Mouse (Mus musculus) embryonic facial prominence, embryonic 14.5 days (tissue): Measurements from ENCODE around the gene Pid1. TPM values are rescaled to one million over a fixed set of nuclear protein-coding genes. Genes with fewer than 3 reads are reported as not detected.

Experiments
- ATAC-seq: fragments of 200-750 bp; cut with Nextera tagmentation; 2 replicates; pipeline ENCODE4 v1.8.0; 2017; ENCODE audit warnings: low read depth, moderate number of reproducible peaks, moderate TSS enrichment
- DNase-seq: peaks from one replicate; pipeline ENCODE4 v3.0.0-alpha.2; 2015; ENCODE audit warnings: low spot score
- H3K27ac ChIP-seq: fragments of 300-500 bp; sonication (generic); replicated peaks from 2 replicates; pipeline ENCODE4 v1.5.1; 2014; ENCODE audit warnings: low read depth, mild to moderate bottlenecking, low read length, moderate library complexity
- H3K27me3 ChIP-seq: fragments of 300-500 bp; sonication (generic); replicated peaks from 2 replicates; pipeline ENCODE4 v1.6.1; 2014; ENCODE audit warnings: low read length; ENCODE audit not compliant: control insufficient read depth, insufficient read depth
- H3K36me3 ChIP-seq: fragments of 300-500 bp; sonication (generic); 2 replicates; pipeline ENCODE4 v1.6.1; 2014; ENCODE audit warnings: low read length, mixed read lengths; ENCODE audit not compliant: control insufficient read depth, insufficient read depth
- H3K4me1 ChIP-seq: fragments of 300-500 bp; sonication (generic); 2 replicates; pipeline ENCODE4 v1.6.1; 2014; ENCODE audit warnings: antibody characterized with exemption, low read length; ENCODE audit not compliant: control insufficient read depth, insufficient read depth
- H3K4me2 ChIP-seq: fragments of 300-500 bp; sonication (generic); 2 replicates; pipeline ENCODE4 v1.6.1; 2014; ENCODE audit warnings: low read depth, mild to moderate bottlenecking, low read length, moderate library complexity, mixed read lengths
- H3K4me3 ChIP-seq: fragments of 300-500 bp; sonication (generic); 2 replicates; pipeline ENCODE4 v1.5.1; 2014; ENCODE audit warnings: low read depth, mild to moderate bottlenecking, low read length
- H3K9ac ChIP-seq: fragments of 300-500 bp; sonication (generic); 2 replicates; pipeline ENCODE4 v1.6.1; 2014; ENCODE audit warnings: low read depth, mild to moderate bottlenecking, low read length, moderate library complexity, mixed read lengths
- H3K9me3 ChIP-seq: fragments of 300-500 bp; sonication (generic); 2 replicates; pipeline ENCODE4 v1.6.1; 2016; ENCODE audit warnings: low read length; ENCODE audit not compliant: control insufficient read depth
- whole genome bisulfite sequencing: fragments of 180-500 bp; shearing (Covaris S2); extraction: QIAGEN DNeasy Blood & Tissue Kit; methylation state at CpG from one replicate; pipeline ENCODE4 v1.1.7; 2014; 5-methylcytosine and 5-hydroxymethylcytosine counted together
- polyA plus RNA-seq: library from polyadenylated mRNA; unstranded; fragments of >200 nt; fragmentation: Nextera tagmentation; extraction: Ambion mirVana; gene quantifications from 2 replicates; pipeline ENCODE4 v1.2.1, GENCODE M21; 2014

Pid1 gene
- polyA plus RNA-seq, 1 experiment from 2014 or later, result 38.8 TPM

DNA sequence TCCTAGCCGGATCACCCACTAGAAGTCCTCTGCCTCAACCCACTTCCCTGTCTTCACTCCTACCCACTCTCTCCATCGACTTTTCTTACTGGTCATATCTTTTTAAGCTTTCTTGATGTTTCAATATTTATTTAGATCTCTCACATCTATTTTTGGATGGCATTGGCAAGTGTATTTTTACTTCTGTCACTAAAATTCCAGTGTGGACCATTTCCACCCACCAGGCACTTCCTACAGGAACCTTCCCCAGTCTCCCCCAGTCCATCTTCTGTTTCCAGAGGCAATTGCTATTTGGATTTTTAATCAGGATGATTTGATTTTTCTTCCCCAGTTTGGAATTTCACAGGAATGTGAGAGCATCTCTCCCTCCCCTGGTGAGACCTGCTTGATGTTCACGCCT is 2.6 kb upstream of the Pid1 start:
- Histone ChIP-seq H3K27ac (no peak overlapping the region), H3K36me3 (no peaks in the 10 kb centered on the region), H3K4me3 (no peak overlapping the region), H3K4me2 (no peak overlapping the region), H3K9me3 (no peaks in the 10 kb centered on the region), H3K9ac (no peak overlapping the region), H3K27me3 (no peaks in the 10 kb centered on the region), H3K4me1 (no peaks in the 10 kb centered on the region)
- DNase-seq (no peak), ATAC-seq (no peak)
- WGBS, result 76% methylated on average over 3 of the region's 3 CpGs

DNA sequence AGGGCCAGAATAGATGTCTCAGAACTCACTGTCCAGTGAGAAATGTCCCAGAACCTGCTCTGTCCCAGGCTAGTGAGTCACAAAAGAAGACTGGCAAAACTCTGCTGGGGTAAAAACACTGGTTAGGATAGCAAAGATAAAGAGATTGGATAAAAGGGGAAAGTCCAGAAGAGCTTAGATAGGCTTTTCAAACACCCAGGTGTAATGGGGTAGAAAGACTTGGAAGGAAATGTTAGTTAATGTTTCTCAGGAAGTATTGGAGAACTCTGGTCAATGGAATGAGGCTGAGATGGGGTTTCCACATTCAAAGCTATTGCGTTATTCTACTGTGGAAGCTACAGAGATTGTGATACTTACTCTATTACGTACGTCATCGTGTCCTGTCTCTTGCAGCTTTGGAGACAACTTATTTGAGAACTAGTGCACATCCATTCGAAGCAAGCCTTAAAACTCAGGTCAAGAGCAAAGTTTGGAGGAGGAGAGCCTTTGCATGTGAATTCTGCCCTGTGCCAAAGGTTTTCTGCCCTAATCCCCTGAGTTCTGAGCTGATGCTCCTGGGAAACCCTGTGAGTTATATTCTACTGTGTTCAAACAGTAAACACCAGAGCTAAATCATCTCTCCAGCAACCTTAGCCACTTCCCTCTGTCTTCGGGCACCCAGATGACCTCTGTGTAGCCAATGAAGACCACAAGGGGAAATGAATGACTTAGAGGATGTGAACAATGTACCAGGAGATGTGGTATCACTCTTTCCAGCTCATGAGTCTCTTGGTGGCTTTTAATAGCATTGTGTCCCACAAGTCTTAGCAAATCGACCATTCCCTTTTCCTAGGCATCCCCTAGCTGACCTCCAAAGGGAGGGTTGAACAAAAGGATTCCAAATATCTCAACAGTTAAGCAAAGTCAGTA is 1.0 kb downstream of the Pid1 start:
- H3K27me3 ChIP-seq, result no peaks in the 10 kb centered on the region
- no peaks in the 10 kb centered on the region for H3K4me1 ChIP-seq
- no peaks in the 10 kb centered on the region for H3K9me3 ChIP-seq
- WGBS, result 92% methylated on average over 7 of the region's 7 CpGs
- no peak overlapping the region for H3K4me3 ChIP-seq
- H3K27ac ChIP-seq, result no peak overlapping the region
- DNase-seq (no peak), ATAC-seq (no peak)
- no peak overlapping the region for H3K4me2 ChIP-seq
- no peak overlapping the region for H3K9ac ChIP-seq
- no peaks in the 10 kb centered on the region for H3K36me3 ChIP-seq

- H3K27me3 ChIP-seq, result no peaks in the 10 kb centered on the region
- no peak overlapping the region for H3K4me3 ChIP-seq
- H3K36me3 ChIP-seq, result no peaks in the 10 kb centered on the region
- ATAC-seq (no peak), DNase-seq (no peak)
- WGBS, result 67% methylated on average over 1 of the region's 1 CpGs
- no peaks in the 10 kb centered on the region for H3K9me3 ChIP-seq
- H3K4me2 ChIP-seq, result no peak overlapping the region
- no peak overlapping the region for H3K27ac ChIP-seq
- no peak overlapping the region for H3K9ac ChIP-seq
- no peaks in the 10 kb centered on the region for H3K4me1 ChIP-seq
Observed at GRCm38 (mm10) chr1:84362209-84362608, 1.8 kb downstream of the Pid1 start.

DNA sequence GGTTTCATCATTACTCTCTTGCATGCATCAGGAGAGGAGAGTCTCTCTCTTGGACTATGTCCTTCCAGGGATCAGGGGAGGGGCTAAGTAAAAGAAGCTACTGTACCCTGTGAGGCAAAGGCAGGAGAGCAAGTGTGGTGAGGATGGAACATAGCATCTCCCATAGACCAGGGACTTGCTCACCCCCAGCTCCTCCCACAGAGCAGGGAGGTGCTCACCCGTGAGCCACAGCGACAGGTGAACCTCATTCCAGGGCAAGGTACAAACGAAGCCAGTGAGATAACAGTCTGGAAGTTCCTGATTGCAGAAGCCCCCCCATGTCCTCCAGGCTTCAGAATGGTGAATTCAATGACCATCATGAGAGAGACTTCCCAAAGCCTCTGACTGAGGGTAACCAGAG is 2.6 kb downstream of the Pid1 start:
- 70% methylated on average over 3 of the region's 3 CpGs for WGBS
- no peaks in the 10 kb centered on the region for H3K36me3 ChIP-seq
- no peaks in the 10 kb centered on the region for H3K9me3 ChIP-seq
- H3K9ac ChIP-seq, result no peak overlapping the region
- H3K4me3 ChIP-seq, result no peak overlapping the region
- no peaks in the 10 kb centered on the region for H3K4me1 ChIP-seq
- no peaks in the 10 kb centered on the region for H3K27me3 ChIP-seq
- H3K27ac ChIP-seq, result no peak overlapping the region
- no peak for DNase-seq
- no peak for ATAC-seq
- H3K4me2 ChIP-seq, result no peak overlapping the region

- no peaks in the 10 kb centered on the region for H3K4me1 ChIP-seq
- H3K4me2 ChIP-seq, result no peak overlapping the region
- ATAC-seq (no peak), DNase-seq (no peak)
- H3K9ac ChIP-seq, result no peak overlapping the region
- no peaks in the 10 kb centered on the region for H3K9me3 ChIP-seq
- WGBS, result 82% methylated on average over 6 of the region's 6 CpGs
- no peak overlapping the region for H3K4me3 ChIP-seq
- H3K27me3 ChIP-seq, result no peaks in the 10 kb centered on the region
- H3K27ac ChIP-seq, result no peak overlapping the region
- no peaks in the 10 kb centered on the region for H3K36me3 ChIP-seq
Observed at GRCm38 (mm10) chr1:84359611-84360500, 4.1 kb downstream of the Pid1 start.

DNA sequence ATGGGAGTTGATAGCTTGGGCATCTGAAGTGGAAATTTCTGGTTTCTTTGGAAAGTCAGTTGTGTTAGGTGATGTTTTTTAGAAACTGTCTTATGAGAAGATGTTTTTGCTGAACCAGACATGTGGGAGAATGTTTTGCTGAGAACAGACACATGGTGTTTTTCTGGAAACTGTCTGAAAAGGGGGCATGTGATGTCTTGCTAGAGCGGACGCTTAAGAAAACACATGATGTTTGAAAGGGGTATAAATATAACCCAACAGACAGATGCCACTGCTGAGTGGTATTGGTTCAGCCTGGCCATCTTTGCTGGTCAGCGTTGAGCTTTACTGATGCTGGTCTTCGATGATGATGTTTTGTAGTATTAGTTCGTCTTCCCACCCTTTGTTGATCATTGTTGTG is 6.8 kb downstream of the Pid1 start:
- Histone ChIP-seq H3K27ac (no peak overlapping the region), H3K9ac (no peak overlapping the region), H3K4me2 (no peak overlapping the region), H3K27me3 (no peaks in the 10 kb centered on the region), H3K4me1 (no peaks in the 10 kb centered on the region), H3K36me3 (no peaks in the 10 kb centered on the region), H3K9me3 (no peaks in the 10 kb centered on the region), H3K4me3 (no peak overlapping the region)
- DNase-seq, result no peak
- ATAC-seq, result no peak
- 88% methylated on average over 5 of the region's 5 CpGs for WGBS

DNA sequence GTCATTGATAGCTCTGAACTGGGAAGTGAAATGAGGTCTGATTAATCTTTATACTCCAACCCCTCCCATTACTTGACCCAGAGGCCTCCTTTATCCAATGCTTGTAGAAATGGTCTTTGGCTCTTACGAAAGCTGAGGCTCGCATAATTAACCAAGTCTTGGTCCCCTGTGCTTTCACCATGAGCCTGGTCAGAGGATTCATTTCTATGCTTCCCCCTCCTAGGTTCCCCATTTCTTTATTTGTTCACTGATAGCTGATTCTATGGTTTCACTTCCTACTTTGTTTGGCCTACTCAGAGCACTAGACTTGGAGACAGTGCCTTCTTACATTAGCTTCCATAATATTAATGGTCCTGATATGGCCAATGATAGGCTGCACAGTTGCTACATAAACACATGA is 13.7 kb downstream of the Pid1 start:
- DNase-seq, result no peak
- Histone ChIP-seq H3K9ac (no peak overlapping the region), H3K9me3 (no peaks in the 10 kb centered on the region)

GRCm38 (mm10) chr1:84347796-84348476 is 16.0 kb downstream of the Pid1 start:
- Histone ChIP-seq H3K9ac (no peak overlapping the region), H3K9me3 (no peaks in the 10 kb centered on the region), H3K4me2 (no peak overlapping the region), H3K27me3 (no peaks in the 10 kb centered on the region), H3K4me1 (no peaks in the 10 kb centered on the region), H3K27ac (no peak overlapping the region), H3K4me3 (no peak overlapping the region), H3K36me3 (no peaks in the 10 kb centered on the region)
- WGBS, result 60% methylated on average over 3 of the region's 3 CpGs
- ATAC-seq, result no peak
- no peak for DNase-seq

More for the DNA sequence above, 13.7 kb downstream of the Pid1 start:
- no peaks in the 10 kb centered on the region for H3K36me3 ChIP-seq
- no peak overlapping the region for H3K4me2 ChIP-seq
- no peak overlapping the region for H3K4me3 ChIP-seq
- H3K27ac ChIP-seq, result no peak overlapping the region
- ATAC-seq, result no peak
- no peaks in the 10 kb centered on the region for H3K4me1 ChIP-seq
- H3K27me3 ChIP-seq, result no peaks in the 10 kb centered on the region
- WGBS, result 92% methylated on average over 2 of the region's 2 CpGs
